In genomic region chr11:79660361-79661205, GRCm38 (mm10) we compare ENCODE assay signal across 8 mouse cellular contexts.
DNase-seq lines count a peak whose midpoint lies in the region; ATAC-seq and TF ChIP-seq lines count a peak whose summit lies in the region.

No protein-coding gene starts in this region.

- H3K4me3 ChIP-seq in ES-Bruce4 (ENCODE audit: low read depth, low read length), result peak overlapping the region; percentile 65
- H3K4me3 ChIP-seq in forebrain, embryonic 12.5 days (replicated peaks), result peak overlapping the region; percentile 57
- H3K4me3 ChIP-seq in hindbrain, embryonic 12.5 days, result peak overlapping the region; percentile 58

- H3K36me3 ChIP-seq in ES-Bruce4 (ENCODE audit: control insufficient read depth, insufficient read depth, low read length, poor library complexity, severe bottlenecking), result no peaks in the 10 kb centered on the region
- H3K36me3 ChIP-seq in forebrain, embryonic 12.5 days (replicated peaks), result no peaks in the 10 kb centered on the region
- H3K36me3 ChIP-seq in hindbrain, embryonic 12.5 days, result no peaks in the 10 kb centered on the region

- H3K9ac ChIP-seq in ES-Bruce4 (ENCODE audit: low read depth, poor library complexity, severe bottlenecking), result peak overlapping the region; percentile 52
- H3K9ac ChIP-seq in forebrain, embryonic 12.5 days, result peak overlapping the region; percentile 73
- H3K9ac ChIP-seq in hindbrain, embryonic 12.5 days, result peak overlapping the region; percentile 78

- no peaks in the 10 kb centered on the region for H3K27me3 ChIP-seq in ES-Bruce4 (ENCODE audit: control insufficient read depth, insufficient read depth, low read length, poor library complexity, severe bottlenecking)
- H3K27me3 ChIP-seq in forebrain, embryonic 12.5 days, result peaks cover 3% of the 10 kb centered on the region; the same call in 1 of the 2 replicates
- H3K27me3 ChIP-seq in hindbrain, embryonic 12.5 days, result peaks cover 3% of the 10 kb centered on the region; the same call in 1 of the 2 replicates

- H3K27ac ChIP-seq in ES-Bruce4 (ENCODE audit: insufficient read depth, low read length), result no peak overlapping the region
- H3K27ac ChIP-seq in forebrain, embryonic 12.5 days, result peak overlapping the region; percentile 61
- peak overlapping the region; percentile 26; the same call in 1 of the 2 replicates for H3K27ac ChIP-seq in hindbrain, embryonic 12.5 days

- H3K4me2 ChIP-seq in forebrain, embryonic 12.5 days, result peak overlapping the region; percentile 90
- H3K4me2 ChIP-seq in hindbrain, embryonic 12.5 days (replicated peaks), result peak overlapping the region; percentile 93

- under 1% methylated on average over 69 of the region's 69 CpGs for WGBS in forebrain, embryonic 12.5 days
- under 1% methylated on average over 69 of the region's 69 CpGs for WGBS in hindbrain, embryonic 12.5 days

- DNase-seq in c-Kit-negative CD71-positive TER-119-positive erythroid progenitor cells, embryonic 14.5 days (ENCODE audit: low read depth, low spot score), result peak; percentile 16
- DNase-seq in layer of hippocampus, postnatal 10 days (ENCODE audit: low spot score in 2 of 2), result peak; percentile 76 to 79
- peak; percentile 81 for DNase-seq in lung, postnatal 14 days
- DNase-seq in retina, adult 2 months (ENCODE audit: low read depth, low spot score), result peak; percentile 74
- peak; percentile 76 for DNase-seq in thymus, postnatal 25 days

- no peak for TF ChIP-seq EP300 in ES-Bruce4 (IDR thresholded peaks at IDR 0.05; ENCODE audit: insufficient read depth, low read depth, low read length)

- H3K4me1 ChIP-seq in ES-Bruce4 (ENCODE audit: control insufficient read depth, insufficient read depth, low read length), result peaks cover 2% of the 10 kb centered on the region
- peaks cover 41% of the 10 kb centered on the region for H3K4me1 ChIP-seq in forebrain, embryonic 12.5 days
- peaks cover 39% of the 10 kb centered on the region for H3K4me1 ChIP-seq in hindbrain, embryonic 12.5 days

- no peak for TF ChIP-seq CTCF in ES-Bruce4 (IDR thresholded peaks at IDR 0.05; ENCODE audit: low read depth, low read length)

- no peaks in the 10 kb centered on the region for H3K9me3 ChIP-seq in ES-Bruce4 (replicated peaks; ENCODE audit: control insufficient read depth, insufficient read depth, low read length, poor library complexity, severe bottlenecking)
- H3K9me3 ChIP-seq in forebrain, embryonic 12.5 days, result no peaks in the 10 kb centered on the region
- no peaks in the 10 kb centered on the region for H3K9me3 ChIP-seq in hindbrain, embryonic 12.5 days (replicated peaks)

- ATAC-seq in forebrain, embryonic 12.5 days (ENCODE audit: low FRiP score), result peak; percentile 85
- ATAC-seq in hindbrain, embryonic 12.5 days (ENCODE audit: low FRiP score), result peak; percentile 84

- no peak for TF ChIP-seq POLR2A in ES-Bruce4 (IDR thresholded peaks at IDR 0.05; ENCODE audit: insufficient read depth, low read length)

Comparison
In these comparisons a context has a peak if more than half of its experiments do, and no peak if none do; other contexts are left out.
1. DNase-seq: peak in every context shown above with its lines; median percentile 81 in lung, postnatal 14 days; 78 in layer of hippocampus, postnatal 10 days; 76 in thymus, postnatal 25 days; 74 in retina, adult 2 months; 16 in c-Kit-negative CD71-positive TER-119-positive erythroid progenitor cells, embryonic 14.5 days.